ENCODE assay signal across 26 mouse cellular contexts in genomic region chr14:25074891-25075290, GRCm38 (mm10).
DNase-seq lines count a peak whose midpoint lies in the region; ATAC-seq and TF ChIP-seq lines count a peak whose summit lies in the region.
"Had no signal": no experiment of that assay in that cellular context is flagged by ENCODE, and none has a peak within 500 bp of the region (broad histone marks: within the 10 kb centered on the region; RNA-seq: fewer than 3 reads in every experiment).

No protein-coding gene starts in this region.

- no peaks in the 10 kb centered on the region for H3K9me3 ChIP-seq in forebrain, embryonic 16.5 days (ENCODE audit: control insufficient read depth, low read length)
- H3K9me3 ChIP-seq in forebrain, embryonic 11.5 days (ENCODE audit: control insufficient read depth, low read length): no peaks in the 10 kb centered on the region
- H3K9me3 ChIP-seq in hindbrain, embryonic 10.5 days: no peaks in the 10 kb centered on the region
- no peaks in the 10 kb centered on the region for H3K9me3 ChIP-seq in hindbrain, embryonic 16.5 days (ENCODE audit: control insufficient read depth, low read length)
- no peaks in the 10 kb centered on the region for H3K9me3 ChIP-seq in midbrain, embryonic 10.5 days (replicated peaks)
- H3K9me3 ChIP-seq in midbrain, embryonic 13.5 days: no peaks in the 10 kb centered on the region
- H3K9me3 ChIP-seq: forebrain, embryonic 10.5 days; heart, embryonic 12.5 days; heart, embryonic 15.5 days; hindbrain, embryonic 15.5 days had no signal

- H3K4me3 ChIP-seq in cerebellum, adult 2 months (replicated peaks; ENCODE audit: insufficient read depth, low read depth, low read length): no peak overlapping the region
- no peak overlapping the region for H3K4me3 ChIP-seq in forebrain, embryonic 16.5 days (replicated peaks; ENCODE audit: low read length)
- no peak overlapping the region for H3K4me3 ChIP-seq in forebrain, embryonic 11.5 days (ENCODE audit: low read depth, low read length)
- H3K4me3 ChIP-seq in hindbrain, embryonic 10.5 days: no peak overlapping the region
- no peak overlapping the region for H3K4me3 ChIP-seq in hindbrain, embryonic 16.5 days (ENCODE audit: low read length)
- no peak overlapping the region for H3K4me3 ChIP-seq in midbrain, embryonic 10.5 days
- no peak overlapping the region for H3K4me3 ChIP-seq in midbrain, embryonic 13.5 days (replicated peaks)
- H3K4me3 ChIP-seq: forebrain, embryonic 10.5 days; heart, adult 2 months; heart, embryonic 12.5 days; heart, embryonic 15.5 days; hindbrain, embryonic 15.5 days had no signal

- ATAC-seq in forebrain, embryonic 16.5 days: peak; percentile 9; the same call in 1 of the 2 replicates
- ATAC-seq in forebrain, embryonic 11.5 days (replicated peaks; ENCODE audit: low FRiP score): no peak
- no peak for ATAC-seq in hindbrain, embryonic 16.5 days
- no peak for ATAC-seq in midbrain, embryonic 13.5 days
- ATAC-seq: inflammation-experienced regulatory T-cells, adult 6 months; Patski had no signal

- peaks cover 33% of the 10 kb centered on the region for H3K4me1 ChIP-seq in cerebellum, adult 2 months (ENCODE audit: control insufficient read depth, insufficient read depth, low read length)
- peaks cover 21% of the 10 kb centered on the region for H3K4me1 ChIP-seq in forebrain, embryonic 16.5 days (replicated peaks; ENCODE audit: control insufficient read depth, insufficient read depth, low read length)
- H3K4me1 ChIP-seq in forebrain, embryonic 11.5 days (replicated peaks; ENCODE audit: control insufficient read depth, insufficient read depth, low read length): no peaks in the 10 kb centered on the region; the same call in 1 of the 2 replicates
- H3K4me1 ChIP-seq in hindbrain, embryonic 10.5 days (replicated peaks): peaks cover 27% of the 10 kb centered on the region
- H3K4me1 ChIP-seq in hindbrain, embryonic 16.5 days (ENCODE audit: control insufficient read depth, insufficient read depth, low read depth, low read length): peaks cover 10% of the 10 kb centered on the region
- H3K4me1 ChIP-seq in midbrain, embryonic 10.5 days: peaks cover 20% of the 10 kb centered on the region
- H3K4me1 ChIP-seq in midbrain, embryonic 13.5 days (replicated peaks): peaks cover 24% of the 10 kb centered on the region

- no peaks in the 10 kb centered on the region for H3K27me3 ChIP-seq in cerebellum, adult 2 months (ENCODE audit: control insufficient read depth, insufficient read depth, low read length)
- H3K27me3 ChIP-seq in forebrain, embryonic 16.5 days (replicated peaks; ENCODE audit: control insufficient read depth, insufficient read depth, low read length): no peaks in the 10 kb centered on the region
- no peaks in the 10 kb centered on the region for H3K27me3 ChIP-seq in forebrain, embryonic 11.5 days (ENCODE audit: control insufficient read depth, insufficient read depth, low read length)
- H3K27me3 ChIP-seq in hindbrain, embryonic 10.5 days (ENCODE audit: insufficient read depth, poor library complexity, severe bottlenecking): peaks cover 4% of the 10 kb centered on the region; the same call in 1 of the 2 replicates
- no peaks in the 10 kb centered on the region for H3K27me3 ChIP-seq in hindbrain, embryonic 16.5 days (replicated peaks; ENCODE audit: control insufficient read depth, insufficient read depth, low read length)
- no peaks in the 10 kb centered on the region; the same call in none of the 2 replicates for H3K27me3 ChIP-seq in midbrain, embryonic 10.5 days (ENCODE audit: low read depth, poor library complexity, severe bottlenecking)
- no peaks in the 10 kb centered on the region; the same call in 1 of the 2 replicates for H3K27me3 ChIP-seq in midbrain, embryonic 13.5 days
- H3K27me3 ChIP-seq: heart, embryonic 12.5 days; heart, embryonic 15.5 days; hindbrain, embryonic 15.5 days; Patski had no signal

- TF ChIP-seq CTCF in cerebellum, adult 2 months (IDR thresholded peaks at IDR 0.05; ENCODE audit: borderline replicate concordance, insufficient read depth, low read depth, low read length): no peak

- DNase-seq in cerebellum, adult 2 months: no peak
- no peak for DNase-seq in cerebellum, postnatal 4 days (ENCODE audit: low spot score in 2 of 2)
- DNase-seq in forebrain, embryonic 11.5 days (ENCODE audit: low spot score): no peak
- DNase-seq in hindbrain, embryonic 10.5 days (ENCODE audit: low spot score): no peak
- DNase-seq in midbrain, embryonic 10.5 days (ENCODE audit: low spot score): no peak
- DNase-seq: adrenal gland, postnatal 10 days; adrenal gland, postnatal 36 days; B cell, adult 2 months; gastrocnemius, postnatal 10 days; gastrocnemius, postnatal 36 days; heart, adult 2 months; heart, postnatal 10 days; heart, postnatal 36 days; kidney, adult 18-20 months; kidney, adult 9 months had no signal

- H3K27ac ChIP-seq in cerebellum, adult 2 months (ENCODE audit: insufficient read depth, low read length): peak overlapping the region; percentile 63
- no peak overlapping the region for H3K27ac ChIP-seq in forebrain, embryonic 16.5 days (ENCODE audit: low read length)
- H3K27ac ChIP-seq in forebrain, embryonic 11.5 days (ENCODE audit: low read depth, low read length): no peak overlapping the region
- peak overlapping the region; percentile 50; the same call in 1 of the 2 replicates for H3K27ac ChIP-seq in hindbrain, embryonic 10.5 days
- H3K27ac ChIP-seq in hindbrain, embryonic 16.5 days (ENCODE audit: low read depth, low read length): no peak overlapping the region
- H3K27ac ChIP-seq in midbrain, embryonic 10.5 days (replicated peaks): peak overlapping the region; percentile 57; the same call in 1 of the 2 replicates
- no peak overlapping the region for H3K27ac ChIP-seq in midbrain, embryonic 13.5 days
- H3K27ac ChIP-seq: heart, adult 2 months; heart, embryonic 15.5 days had no signal

- no peak overlapping the region for H3K4me2 ChIP-seq in forebrain, embryonic 16.5 days (ENCODE audit: low read length)
- H3K4me2 ChIP-seq in forebrain, embryonic 11.5 days (ENCODE audit: low read depth, low read length, severe bottlenecking): no peak overlapping the region
- no peak overlapping the region for H3K4me2 ChIP-seq in hindbrain, embryonic 16.5 days (ENCODE audit: low read length)
- H3K4me2 ChIP-seq in midbrain, embryonic 13.5 days (replicated peaks): no peak overlapping the region
- H3K4me2 ChIP-seq: heart, embryonic 12.5 days; heart, embryonic 15.5 days; hindbrain, embryonic 15.5 days had no signal

- H3K9ac ChIP-seq in forebrain, embryonic 16.5 days (replicated peaks; ENCODE audit: low read depth, low read length): no peak overlapping the region
- H3K9ac ChIP-seq in forebrain, embryonic 11.5 days (ENCODE audit: low read length): no peak overlapping the region
- no peak overlapping the region for H3K9ac ChIP-seq in hindbrain, embryonic 16.5 days (ENCODE audit: low read depth, low read length)
- H3K9ac ChIP-seq in midbrain, embryonic 13.5 days (replicated peaks): no peak overlapping the region
- H3K9ac ChIP-seq: forebrain, postnatal 0 days; heart, embryonic 12.5 days; heart, embryonic 15.5 days; hindbrain, embryonic 15.5 days had no signal

- no peak for TF ChIP-seq POLR2A in cerebellum, adult 2 months (IDR thresholded peaks at IDR 0.05; ENCODE audit: borderline replicate concordance, insufficient read depth, low read length)

- no peaks in the 10 kb centered on the region for H3K36me3 ChIP-seq in forebrain, embryonic 16.5 days (ENCODE audit: control insufficient read depth, insufficient read depth)
- no peaks in the 10 kb centered on the region for H3K36me3 ChIP-seq in forebrain, embryonic 11.5 days (ENCODE audit: control insufficient read depth, insufficient read depth, low read length)
- no peaks in the 10 kb centered on the region for H3K36me3 ChIP-seq in hindbrain, embryonic 10.5 days
- no peaks in the 10 kb centered on the region for H3K36me3 ChIP-seq in hindbrain, embryonic 16.5 days (ENCODE audit: control insufficient read depth, insufficient read depth, low read length)
- no peaks in the 10 kb centered on the region for H3K36me3 ChIP-seq in midbrain, embryonic 10.5 days
- H3K36me3 ChIP-seq in midbrain, embryonic 13.5 days: no peaks in the 10 kb centered on the region
- H3K36me3 ChIP-seq: forebrain, embryonic 10.5 days; G1E; heart, embryonic 12.5 days; heart, embryonic 15.5 days; hindbrain, embryonic 15.5 days had no signal

- 43% methylated on average over 5 of the region's 5 CpGs for WGBS in cerebellum, adult 2 months
- WGBS in forebrain, embryonic 16.5 days: 74% methylated on average over 5 of the region's 5 CpGs
- 86% methylated on average over 5 of the region's 5 CpGs for WGBS in forebrain, embryonic 11.5 days
- WGBS in hindbrain, embryonic 10.5 days: 88% methylated on average over 5 of the region's 5 CpGs
- 81% methylated on average over 5 of the region's 5 CpGs for WGBS in hindbrain, embryonic 16.5 days
- 93% methylated on average over 5 of the region's 5 CpGs for WGBS in midbrain, embryonic 10.5 days
- WGBS in midbrain, embryonic 13.5 days: 87% methylated on average over 5 of the region's 5 CpGs

Comparison
In these comparisons a context has a peak if more than half of its experiments do, and no peak if none do; other contexts are left out.
1. H3K27ac ChIP-seq: peak in cerebellum, adult 2 months (single experiment), hindbrain, embryonic 10.5 days (single experiment) and midbrain, embryonic 10.5 days (single experiment); none in forebrain, embryonic 16.5 days (single experiment), forebrain, embryonic 11.5 days (single experiment), hindbrain, embryonic 16.5 days (single experiment) and midbrain, embryonic 13.5 days (single experiment).